Mouse (Mus musculus) CD8-positive naive resting alpha-beta T cell, adult 2 months (primary cell): Measurements from ENCODE around the gene Ntmt1.

Experiments
- DNase-seq, 2 experiments: peaks; one replicate each; pipeline ENCODE4 v3.0.0; 2022; ENCODE audit warnings: low read depth in 2 of 2, low spot score in 2 of 2

The Ntmt1 gene

GRCm38 (mm10) chr2:30783346-30783745 lies 24.3 kb upstream of the Ntmt1 start:
- no peak for DNase-seq

DNA sequence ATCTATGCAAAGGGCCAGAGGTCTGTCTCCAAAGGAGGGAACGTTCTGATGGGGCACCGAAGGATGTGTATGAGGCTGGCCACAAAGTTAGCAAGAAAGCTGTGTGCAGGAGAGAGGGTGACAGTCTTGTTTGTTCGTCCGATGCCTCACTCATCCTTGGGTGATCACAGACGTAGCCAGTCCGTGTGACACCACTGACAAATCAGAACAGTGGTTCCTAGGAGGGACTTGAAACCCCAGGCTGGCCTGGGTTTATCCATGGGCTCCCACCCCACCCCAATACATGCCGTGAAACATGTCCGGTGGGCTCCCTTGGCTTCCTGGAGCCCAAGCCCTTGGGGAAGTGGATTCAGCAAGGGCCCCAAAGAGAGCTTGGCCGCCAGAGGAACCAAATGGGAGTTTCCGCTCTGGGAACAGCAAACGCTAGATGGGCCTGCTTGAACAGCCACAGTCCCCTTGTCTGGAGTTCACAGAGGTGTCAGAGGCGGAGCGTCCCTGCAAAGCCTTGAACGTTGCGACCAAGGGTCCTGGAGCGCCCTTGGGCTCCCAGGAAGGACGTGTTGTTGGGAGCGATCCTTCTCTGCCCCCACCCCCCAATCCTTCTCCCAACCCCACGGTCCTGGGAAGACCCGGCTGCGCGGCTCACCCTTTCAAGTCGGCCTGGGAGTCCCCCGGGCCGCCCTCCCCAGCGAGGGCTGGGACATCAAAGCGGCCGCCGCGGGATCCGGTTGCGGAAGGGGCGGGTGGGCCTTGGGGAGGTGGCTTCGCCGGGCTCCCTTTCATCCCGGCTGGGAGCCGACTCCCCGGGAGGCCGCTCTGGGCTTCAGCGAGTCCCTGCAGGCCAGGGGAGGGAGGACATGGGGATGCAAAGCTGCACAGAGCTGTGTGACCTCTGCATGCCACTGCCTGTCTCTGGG lies 23.3 kb upstream of the Ntmt1 start:
- DNase-seq = peak in 1 of 2 experiments; percentile 32

DNA sequence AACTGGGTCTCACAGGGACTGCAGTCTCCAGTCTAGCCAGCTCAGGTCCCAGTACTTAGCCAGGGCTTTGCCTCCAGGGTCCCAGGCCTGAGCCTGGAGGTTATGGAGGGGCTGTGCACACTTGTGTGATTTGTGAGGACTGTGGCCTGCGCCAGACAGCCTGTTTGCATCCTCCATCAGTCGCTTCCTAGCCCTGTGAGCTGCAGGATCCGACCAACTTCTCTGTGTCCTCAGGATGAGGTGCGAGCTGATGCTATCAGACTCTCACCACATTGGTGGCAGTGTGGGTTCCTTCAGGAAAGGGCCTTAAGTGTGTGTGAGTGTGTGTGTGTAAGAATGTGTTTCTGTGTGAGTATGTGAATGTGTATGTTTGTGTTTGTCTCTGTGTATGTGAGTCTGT lies 20.2 kb upstream of the Ntmt1 start:
- DNase-seq = no peak

DNA sequence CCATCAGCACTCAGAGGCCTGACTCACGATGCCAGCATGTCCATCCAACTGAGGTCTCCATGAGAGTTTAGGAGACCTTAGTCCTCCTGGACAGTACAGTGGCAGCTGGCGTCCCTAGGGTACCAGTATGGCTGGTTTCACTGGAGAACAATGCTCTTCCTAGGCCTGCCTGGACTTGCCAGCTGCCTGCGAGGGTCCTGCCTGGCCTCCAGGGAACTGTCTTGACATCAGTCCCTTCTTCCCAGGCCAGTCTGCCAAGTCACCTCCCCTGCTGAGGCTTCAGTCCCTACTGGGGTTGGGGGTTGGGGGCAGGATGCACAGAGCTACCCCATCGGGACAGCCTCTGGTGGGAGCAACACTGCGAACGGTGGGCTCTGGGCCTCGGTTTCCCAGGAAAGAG lies 15.6 kb upstream of the Ntmt1 start:
- no peak for DNase-seq

DNA sequence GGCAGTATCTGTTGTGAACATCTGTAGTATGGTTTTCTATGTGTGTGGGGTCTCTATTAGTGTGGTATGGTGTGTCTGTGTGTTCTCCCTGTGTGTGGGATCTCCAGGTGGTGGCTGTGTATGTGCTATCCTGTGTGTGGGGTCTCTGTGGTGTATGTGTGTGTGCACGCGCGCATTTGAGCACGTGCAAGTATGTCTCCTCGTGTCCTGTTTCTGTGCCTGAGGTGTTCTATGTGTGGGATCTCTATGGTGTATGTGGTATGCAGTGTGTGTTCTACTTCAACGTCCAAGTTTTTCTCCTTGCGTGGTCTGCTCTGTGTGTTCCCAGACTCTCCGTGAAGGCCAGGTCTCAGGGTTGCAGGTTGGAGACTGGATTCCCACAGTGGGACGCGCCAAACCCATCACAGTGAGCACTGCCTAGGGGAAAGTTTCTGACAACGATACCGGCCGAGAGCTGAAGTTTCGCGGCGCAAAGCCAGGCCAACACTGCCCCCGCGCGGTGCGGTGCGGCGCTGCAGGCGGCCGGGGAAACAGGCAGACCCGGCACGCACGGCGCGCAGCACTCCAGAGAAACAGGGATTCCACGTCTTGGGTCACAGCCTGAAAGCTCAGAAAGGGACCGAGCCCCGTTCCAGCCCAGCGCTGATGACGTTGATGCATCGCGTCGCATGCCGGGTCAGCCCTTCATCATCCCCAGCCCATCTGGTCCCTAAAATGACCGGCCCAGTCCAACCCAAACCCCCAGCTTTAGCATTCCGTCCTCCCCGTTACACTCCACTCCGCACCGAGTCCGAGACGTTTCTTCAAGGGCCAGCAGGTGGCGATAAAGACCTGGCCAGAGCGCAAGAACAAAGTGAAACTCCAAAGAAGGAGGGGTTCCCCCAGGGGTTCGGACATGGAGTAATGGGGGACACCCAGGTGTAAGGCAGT lies 13.2 kb upstream of the Ntmt1 start:
- DNase-seq = peak; percentile 90 to 94

DNA sequence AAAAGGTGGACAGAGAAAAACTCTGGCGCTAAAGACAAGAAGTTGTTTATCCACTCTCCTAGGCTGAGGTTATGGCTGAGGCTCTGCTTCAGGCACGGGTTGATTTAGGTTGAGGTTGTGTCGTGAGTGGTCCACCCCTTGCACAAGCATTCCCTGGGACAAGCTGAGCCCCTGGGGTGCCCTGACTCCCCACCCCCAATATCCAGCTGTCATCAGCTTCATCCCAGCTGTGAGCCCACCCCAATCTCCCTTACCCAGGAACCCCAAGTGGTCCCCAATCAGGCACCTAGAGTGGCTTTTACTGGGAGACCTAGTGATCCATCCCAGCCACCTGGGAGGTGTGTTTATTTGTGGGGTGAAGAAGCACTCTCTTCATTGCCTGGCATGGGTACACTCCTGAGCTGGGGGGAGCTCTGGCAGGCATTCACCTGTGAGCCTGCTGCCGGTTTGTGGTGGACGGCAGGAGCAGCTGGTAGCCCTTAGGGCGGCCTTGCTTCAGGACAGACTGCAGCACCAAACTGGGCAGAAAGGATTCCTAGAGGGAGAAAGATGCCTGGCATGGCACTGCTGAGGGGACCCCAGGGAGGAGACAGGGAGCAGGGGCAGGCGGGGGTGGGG lies 12.2 kb upstream of the Ntmt1 start:
- DNase-seq = no peak

- no peak for DNase-seq
Observed at GRCm38 (mm10) chr2:30795889-30796275, 11.7 kb upstream of the Ntmt1 start.

- peak; percentile 40 to 60 for DNase-seq
Observed at GRCm38 (mm10) chr2:30796382-30796781, 11.2 kb upstream of the Ntmt1 start.

GRCm38 (mm10) chr2:30799456-30799855 lies 8.2 kb upstream of the Ntmt1 start:
- no peak for DNase-seq

DNA sequence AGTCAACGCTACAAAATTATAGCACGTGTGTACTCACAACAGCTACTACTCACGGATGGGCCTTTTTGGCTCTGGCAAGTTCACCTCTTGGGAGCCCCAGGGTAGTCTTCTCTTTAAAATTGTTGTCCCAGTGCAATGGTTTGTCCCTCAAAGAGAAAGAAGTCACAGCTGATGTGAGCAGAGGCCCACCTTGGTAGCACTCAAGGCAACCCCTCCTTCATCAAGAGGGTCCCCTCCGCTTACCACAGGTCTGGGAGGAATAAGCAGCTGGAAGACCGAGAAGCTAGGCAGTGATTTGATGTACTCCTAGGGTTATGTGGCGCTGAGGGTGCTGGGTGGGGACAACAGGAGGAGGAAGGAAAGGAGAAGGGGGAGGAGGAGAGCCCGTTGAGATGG lies 7.0 kb upstream of the Ntmt1 start:
- DNase-seq = no peak

DNA sequence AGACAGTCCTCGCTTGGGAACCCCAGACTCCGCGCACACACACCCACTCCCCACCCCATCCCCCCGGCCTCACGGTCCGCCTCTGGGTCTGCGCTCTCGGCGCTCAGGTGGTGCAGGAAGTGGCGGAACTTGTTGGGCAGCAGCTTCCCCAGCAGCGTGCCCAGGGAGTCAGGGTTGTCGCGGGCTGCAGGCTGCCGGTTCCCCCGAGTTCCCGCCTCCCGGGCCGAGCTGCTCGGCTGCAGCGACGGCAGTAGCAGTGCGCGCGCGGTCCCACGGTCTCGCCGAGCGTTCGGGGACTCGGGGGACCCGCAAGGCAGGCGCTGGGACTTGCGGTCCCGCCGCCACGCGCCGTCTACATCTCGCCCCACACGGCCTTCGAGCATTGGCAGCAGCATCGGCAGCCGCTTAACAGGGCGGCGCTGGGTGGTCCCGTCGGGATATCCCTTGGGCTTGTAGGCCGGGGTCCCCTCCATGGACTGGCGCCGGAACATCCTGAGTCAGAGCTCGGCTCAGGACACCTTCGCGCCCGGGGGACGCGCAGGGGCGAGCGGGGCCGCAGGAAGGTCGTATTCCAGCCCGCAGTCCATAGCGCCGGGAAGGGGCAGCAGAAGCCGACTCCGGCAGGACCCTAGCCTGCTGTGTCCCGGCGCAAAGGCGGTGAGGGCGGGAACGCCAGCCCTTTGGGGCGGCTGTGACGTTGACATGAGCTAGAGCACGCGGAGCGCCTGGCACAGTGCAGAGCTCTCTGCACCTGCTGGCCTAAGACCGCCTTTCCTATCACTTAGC lies 6.4 kb upstream of the Ntmt1 start:
- peak in 1 of 2 experiments; percentile 38 for DNase-seq

DNA sequence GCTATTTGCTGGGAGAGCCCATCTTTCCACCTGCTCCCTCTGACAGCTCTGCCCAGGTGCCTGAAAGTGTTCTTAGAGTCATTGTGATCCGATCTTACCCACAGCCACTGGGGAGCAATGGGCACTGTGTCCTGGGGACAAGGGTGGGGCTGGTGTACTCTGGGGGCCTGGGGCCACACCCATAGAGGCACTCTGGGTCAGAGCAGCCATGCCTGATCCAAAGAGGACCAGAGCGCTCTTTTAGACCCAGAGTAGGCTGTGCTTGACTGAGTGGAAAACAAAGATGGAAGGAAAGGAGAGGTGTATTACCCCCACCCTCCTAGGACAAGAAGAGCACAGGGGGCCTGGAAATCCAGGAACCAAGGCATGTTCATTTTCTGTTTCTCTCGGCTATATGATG lies 4.0 kb upstream of the Ntmt1 start, which contains the start of gene 1700001O22Rik:
Gene 1700001O22Rik (minus strand): TSS at position 58 of the 400 bp plus-strand sequence.
- no peak for DNase-seq

DNA sequence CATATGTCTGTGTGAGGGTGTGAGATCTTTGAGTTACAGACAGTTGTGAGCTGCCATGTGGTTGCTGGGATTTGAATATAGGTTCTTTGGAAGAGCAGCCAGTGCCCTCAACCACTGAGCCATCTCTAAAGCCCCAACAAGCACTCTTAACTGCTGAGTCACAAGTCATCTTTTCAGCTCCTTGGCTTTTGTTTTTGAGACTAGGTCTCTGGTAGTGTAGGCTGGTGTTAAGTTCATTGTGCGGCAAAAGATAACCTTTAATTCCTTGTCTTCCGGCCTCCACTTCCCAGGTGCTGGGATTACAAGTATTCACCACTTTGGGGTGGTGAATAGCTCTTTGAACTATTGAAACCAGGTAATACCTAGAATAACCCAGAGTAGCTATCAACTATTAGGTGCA lies 1.6 kb upstream of the Ntmt1 start:
- no peak for DNase-seq

- no peak for DNase-seq
Observed at GRCm38 (mm10) chr2:30807147-30807647, 429 bp upstream of the Ntmt1 start.

DNA sequence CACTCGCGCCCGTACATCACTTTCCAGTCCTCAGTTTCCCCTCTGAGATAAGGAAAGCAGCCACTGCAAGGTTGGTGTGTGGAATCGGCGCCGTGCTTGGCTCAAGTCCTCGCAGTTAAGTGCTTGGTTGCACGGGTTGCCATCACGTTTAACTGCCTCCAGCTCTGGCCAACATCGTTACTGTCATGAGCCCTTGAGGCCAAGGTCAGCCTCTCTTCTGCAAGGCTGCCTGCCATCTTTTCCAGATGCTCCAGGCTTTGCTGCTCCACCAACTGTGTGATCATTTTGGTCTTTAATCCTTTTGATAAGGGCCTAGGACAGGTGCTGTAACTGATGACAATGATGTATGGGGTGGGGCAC lies 650 bp downstream of the Ntmt1 start:
- no peak for DNase-seq

GRCm38 (mm10) chr2:30809503-30809902 lies 1.9 kb downstream of the Ntmt1 start:
- no peak for DNase-seq

DNA sequence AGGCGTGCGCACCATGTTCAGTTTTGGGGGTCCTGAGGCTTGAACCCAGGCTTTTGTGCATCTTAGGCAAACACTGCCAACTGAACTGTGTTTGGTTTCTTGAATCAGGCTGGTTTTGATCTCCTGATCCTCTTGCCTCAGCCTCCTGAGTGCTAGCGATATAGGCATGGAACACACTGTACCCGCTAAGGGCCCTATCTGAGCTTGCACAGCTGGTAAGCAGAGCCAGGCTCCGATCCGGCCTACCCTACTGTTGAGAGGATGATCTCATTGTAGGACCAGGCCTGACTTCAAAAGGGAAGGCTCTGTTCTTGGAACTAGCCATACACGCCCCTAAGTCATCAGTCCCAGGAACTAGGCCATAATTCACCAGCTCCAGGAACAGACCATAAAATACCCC lies 2.9 kb downstream of the Ntmt1 start:
- DNase-seq = no peak

DNA sequence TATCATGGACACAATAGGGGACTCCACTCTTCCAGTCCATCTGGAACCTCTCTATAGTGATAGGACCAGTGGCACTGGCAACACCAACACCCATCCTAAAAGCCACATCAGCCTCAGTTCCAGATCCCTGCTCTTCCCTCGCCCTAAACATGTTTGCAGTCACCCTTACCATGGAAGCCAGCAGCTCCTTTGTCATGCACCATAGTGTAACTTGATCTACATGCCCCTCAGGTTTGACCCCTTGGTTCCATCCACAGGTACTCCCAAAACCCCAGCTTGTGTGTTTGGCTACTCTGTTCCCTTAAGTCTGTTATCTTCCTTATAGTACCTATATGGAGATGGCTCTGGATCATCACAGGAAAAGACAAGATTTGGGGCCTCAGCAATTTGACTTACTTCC lies 8.8 kb downstream of the Ntmt1 start:
- no peak for DNase-seq

DNA sequence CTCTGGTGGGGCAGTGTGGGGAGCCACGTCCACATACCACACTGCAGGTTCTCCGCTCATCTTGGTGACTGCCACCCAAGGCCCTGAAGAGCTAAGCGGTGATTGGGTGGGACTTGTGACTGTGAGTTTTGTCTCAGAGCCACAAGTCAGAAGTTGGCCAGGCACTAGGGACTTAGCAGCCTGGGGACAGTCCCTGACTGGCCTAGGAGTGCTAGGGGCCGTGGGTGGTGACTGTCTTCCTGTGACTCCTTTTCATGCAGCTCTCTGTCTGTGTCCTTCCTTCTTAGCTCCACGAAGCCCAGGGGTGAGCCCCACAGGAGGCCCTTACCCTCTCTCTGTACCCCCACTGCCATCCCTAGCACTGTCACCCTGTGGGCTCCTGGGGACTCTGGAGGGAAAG lies 12.2 kb downstream of the Ntmt1 start:
- DNase-seq = no peak

DNA sequence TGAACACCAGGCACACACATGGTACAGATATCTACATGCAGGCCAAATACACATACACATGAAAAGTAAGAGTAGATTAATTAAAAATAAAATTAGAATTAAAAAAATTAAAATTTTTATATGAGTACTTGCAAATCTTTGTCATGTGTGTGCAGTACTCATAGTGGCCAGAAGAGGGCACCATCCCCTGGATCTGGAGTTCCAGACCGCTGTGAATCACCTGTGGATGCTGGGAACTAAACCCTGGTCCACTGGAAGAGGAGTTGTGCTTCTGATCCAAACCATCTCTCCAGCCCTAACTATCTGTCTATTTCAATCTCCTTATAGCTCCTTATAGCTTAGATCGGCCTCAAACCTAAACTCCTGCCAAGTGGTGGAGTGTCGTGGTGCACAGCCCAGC lies 13.4 kb downstream of the Ntmt1 start:
- no peak for DNase-seq

GRCm38 (mm10) chr2:30822460-30822859 lies 14.8 kb downstream of the Ntmt1 start:
- DNase-seq = no peak
